Mouse (Mus musculus): ENCODE measurements around the gene Car14. TPM values are rescaled to one million over a fixed set of nuclear protein-coding genes. Genes with fewer than 3 reads are reported as not detected.

Car14 gene
- polyA plus RNA-seq, 1 experiment from 2014 or later, result 8.6 TPM

DNA sequence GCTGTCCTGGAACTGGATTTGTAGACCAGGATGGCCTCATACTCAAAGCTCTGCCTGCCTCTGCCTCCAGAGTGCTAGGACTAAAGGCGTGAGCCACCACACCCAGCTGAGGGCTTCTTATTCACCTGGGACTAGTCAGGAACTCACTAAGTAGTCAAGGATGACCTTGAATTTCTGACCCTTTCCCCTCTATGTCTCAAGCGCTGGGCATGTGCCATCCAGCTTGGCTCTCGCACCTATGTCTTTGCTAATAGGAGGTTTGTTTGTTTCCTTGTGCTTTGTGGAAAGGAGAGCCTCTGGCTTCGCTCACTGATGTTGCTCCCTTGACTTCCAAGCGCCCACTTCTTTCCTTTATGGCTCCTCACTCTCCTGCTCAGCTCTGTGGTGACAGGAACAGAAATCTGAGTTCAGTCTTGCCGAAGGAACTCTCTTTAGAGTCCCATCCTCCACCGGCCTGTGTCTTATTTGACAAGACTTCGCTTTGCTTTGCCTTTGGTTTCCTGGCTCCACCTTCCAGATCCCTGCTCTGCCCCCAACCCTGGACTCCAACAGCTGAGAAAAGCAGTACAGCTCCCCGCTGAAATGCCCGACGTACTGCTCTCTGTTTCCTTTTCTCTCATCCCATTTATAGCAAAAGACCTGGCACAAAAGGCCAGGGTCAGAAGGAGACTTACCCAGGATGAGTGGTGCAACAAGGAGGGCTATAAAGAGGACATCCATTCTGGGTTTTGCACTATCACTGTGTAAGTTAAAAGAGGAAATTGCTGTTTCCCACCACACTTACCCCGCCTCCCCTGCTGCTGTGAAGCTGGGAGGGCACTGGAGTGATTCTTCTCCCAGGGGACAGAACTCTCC is 13.1 kb downstream of the Car14 start, which contains the start of gene BC028528:
TSS of gene BC028528 (minus strand) at position 795 of the 855 bp plus-strand sequence.
- peak within 1 kb of the TSS; percentile 27 for H3K4me2 ChIP-seq (ENCODE audit: low read length)
- ATAC-seq (ENCODE audit: low FRiP score, low TSS enrichment) (no peak), DNase-seq (no peak)
- 0 out of 2 replicates have a peak within 1 kb of the TSS, but pooled peaks have one; percentile 2 for H3K4me3 ChIP-seq (replicated peaks; ENCODE audit: low read depth, low read length)
- no peak within 1 kb of the TSS for H3K9ac ChIP-seq (replicated peaks; ENCODE audit: low read length)
- no peaks in the 10 kb centered on the region for H3K27me3 ChIP-seq (ENCODE audit: control insufficient read depth, insufficient read depth, low read length)
- no peaks in the 10 kb centered on the region for H3K36me3 ChIP-seq (ENCODE audit: control insufficient read depth, insufficient read depth, low read length)
- no peaks in the 10 kb centered on the region for H3K9me3 ChIP-seq (ENCODE audit: control insufficient read depth, low read length)
- peak within 1 kb of the TSS; percentile 8; the same call in 1 of the 2 replicates for H3K27ac ChIP-seq (replicated peaks; ENCODE audit: low read depth, low read length)
- WGBS, result 28% methylated on average over 12 of the region's 12 CpGs
- peaks cover 12% of the 10 kb centered on the region for H3K4me1 ChIP-seq (ENCODE audit: control insufficient read depth, insufficient read depth, low read length)

DNA sequence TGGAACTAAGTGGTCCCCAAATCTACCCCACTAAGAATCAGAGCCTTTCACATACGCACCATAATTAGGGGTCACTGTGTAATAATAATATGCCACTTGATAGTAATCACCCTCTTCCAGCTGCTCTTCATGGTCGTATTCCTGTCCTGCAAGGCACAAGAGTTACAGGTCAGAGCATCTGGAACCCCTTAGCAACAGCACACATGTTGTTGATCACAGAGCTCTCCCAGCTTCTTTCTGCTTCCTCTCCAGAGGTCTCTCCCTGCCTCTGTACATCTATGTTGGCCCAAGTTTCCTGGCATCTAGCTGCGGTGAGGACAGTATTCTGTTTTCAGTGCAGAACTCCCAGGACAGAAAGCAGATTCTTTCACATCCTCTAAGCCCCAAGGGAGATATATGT is 14.8 kb downstream of the Car14 start:
- 87% methylated on average over 3 of the region's 3 CpGs for WGBS
- no peak for ATAC-seq (ENCODE audit: low FRiP score, low TSS enrichment)

GRCm38 (mm10) chr3:95887596-95887995 is 16.9 kb downstream of the Car14 start:
- Histone ChIP-seq H3K27ac (replicated peaks; ENCODE audit: low read depth, low read length) (no peak overlapping the region), H3K4me1 (ENCODE audit: control insufficient read depth, insufficient read depth, low read length) (peaks cover 4% of the 10 kb centered on the region; the same call in 1 of the 2 replicates), H3K27me3 (ENCODE audit: control insufficient read depth, insufficient read depth, low read length) (no peaks in the 10 kb centered on the region; the same call in 1 of the 2 replicates), H3K9ac (replicated peaks; ENCODE audit: low read length) (no peak overlapping the region), H3K4me2 (ENCODE audit: low read length) (no peak overlapping the region), H3K9me3 (ENCODE audit: control insufficient read depth, low read length) (no peaks in the 10 kb centered on the region), H3K4me3 (replicated peaks; ENCODE audit: low read depth, low read length) (no peak overlapping the region), H3K36me3 (ENCODE audit: control insufficient read depth, insufficient read depth, low read length) (no peaks in the 10 kb centered on the region)
- no peak for ATAC-seq (ENCODE audit: low FRiP score, low TSS enrichment)
- WGBS, result 81% methylated on average over 4 of the region's 4 CpGs
- no peak for DNase-seq

More for the DNA sequence above, 14.8 kb downstream of the Car14 start:
- no peak overlapping the region for H3K4me2 ChIP-seq (ENCODE audit: low read length)
- H3K9me3 ChIP-seq (ENCODE audit: control insufficient read depth, low read length), result no peaks in the 10 kb centered on the region
- H3K4me3 ChIP-seq (replicated peaks; ENCODE audit: low read depth, low read length), result no peak overlapping the region
- no peaks in the 10 kb centered on the region for H3K36me3 ChIP-seq (ENCODE audit: control insufficient read depth, insufficient read depth, low read length)
- no peak overlapping the region for H3K27ac ChIP-seq (replicated peaks; ENCODE audit: low read depth, low read length)
- peaks cover 5% of the 10 kb centered on the region for H3K4me1 ChIP-seq (ENCODE audit: control insufficient read depth, insufficient read depth, low read length)
- H3K9ac ChIP-seq (replicated peaks; ENCODE audit: low read length), result no peak overlapping the region
- H3K27me3 ChIP-seq (ENCODE audit: control insufficient read depth, insufficient read depth, low read length), result no peaks in the 10 kb centered on the region
- no peak for DNase-seq

DNA sequence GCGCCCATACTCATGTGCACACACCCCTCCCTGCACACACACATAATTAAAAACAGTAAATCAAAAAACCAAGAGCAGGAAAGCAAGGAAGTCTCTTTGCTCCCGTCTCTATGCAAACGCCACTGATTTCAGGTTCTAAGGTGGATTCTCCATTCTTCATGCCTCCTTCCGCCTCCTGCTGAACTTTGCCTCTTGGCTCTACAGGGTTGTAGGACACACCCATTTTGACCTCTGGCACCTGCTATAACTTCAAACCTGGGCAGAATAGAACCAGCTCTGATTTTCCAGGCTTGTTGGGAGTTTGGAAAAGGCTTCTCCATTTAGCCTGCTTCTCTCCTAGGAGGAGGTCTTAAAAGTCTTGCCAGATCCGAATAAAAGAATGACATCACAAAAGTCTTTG is 20.1 kb downstream of the Car14 start:
- WGBS, result 84% methylated on average over 5 of the region's 5 CpGs
- Histone ChIP-seq H3K9ac (replicated peaks; ENCODE audit: low read length) (no peak overlapping the region), H3K4me3 (replicated peaks; ENCODE audit: low read depth, low read length) (no peak overlapping the region), H3K27ac (replicated peaks; ENCODE audit: low read depth, low read length) (no peak overlapping the region), H3K36me3 (ENCODE audit: control insufficient read depth, insufficient read depth, low read length) (no peaks in the 10 kb centered on the region), H3K9me3 (ENCODE audit: control insufficient read depth, low read length) (no peaks in the 10 kb centered on the region), H3K4me2 (ENCODE audit: low read length) (no peak overlapping the region), H3K27me3 (ENCODE audit: control insufficient read depth, insufficient read depth, low read length) (no peaks in the 10 kb centered on the region; the same call in 1 of the 2 replicates), H3K4me1 (ENCODE audit: control insufficient read depth, insufficient read depth, low read length) (peaks cover 9% of the 10 kb centered on the region; the same call in 1 of the 2 replicates)
- ATAC-seq (ENCODE audit: low FRiP score, low TSS enrichment) (no peak), DNase-seq (no peak)

DNA sequence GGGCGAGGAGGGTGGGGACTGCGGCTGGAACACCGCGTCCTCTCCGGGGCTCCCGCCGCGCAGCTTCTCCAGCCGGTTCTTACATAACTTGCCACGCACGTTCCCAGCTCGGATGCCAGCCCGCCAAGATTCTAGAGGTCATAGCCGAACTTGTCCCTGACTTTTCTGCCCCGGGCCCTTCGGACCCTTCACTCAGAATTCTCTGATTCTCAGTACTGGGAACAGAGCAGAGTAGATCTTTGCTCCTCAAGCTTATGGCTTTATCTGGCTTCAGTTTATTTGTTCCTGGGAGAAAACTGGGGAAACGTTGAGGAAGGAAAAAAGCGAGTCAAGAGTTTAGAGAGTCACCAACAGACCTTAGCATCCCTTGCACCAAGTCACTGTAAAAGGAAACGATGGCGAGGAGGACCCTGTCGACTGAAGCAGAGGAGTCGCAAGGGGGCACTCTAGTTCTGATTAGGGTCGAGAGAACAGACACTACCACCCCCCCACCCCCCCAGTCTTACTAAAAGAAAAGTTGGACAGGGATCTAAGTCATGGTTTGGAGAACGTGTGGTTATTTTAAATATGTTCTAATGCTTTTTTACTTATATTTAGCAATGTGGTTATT is 21.6 kb downstream of the Car14 start:
- Histone ChIP-seq H3K4me3 (replicated peaks; ENCODE audit: low read depth, low read length) (peak overlapping the region; percentile 54), H3K4me1 (ENCODE audit: control insufficient read depth, insufficient read depth, low read length) (peaks cover 9% of the 10 kb centered on the region; the same call in 1 of the 2 replicates), H3K27me3 (ENCODE audit: control insufficient read depth, insufficient read depth, low read length) (no peaks in the 10 kb centered on the region; the same call in 1 of the 2 replicates), H3K9me3 (ENCODE audit: control insufficient read depth, low read length) (no peaks in the 10 kb centered on the region), H3K9ac (replicated peaks; ENCODE audit: low read length) (peak overlapping the region; percentile 23; the same call in 1 of the 2 replicates), H3K36me3 (ENCODE audit: control insufficient read depth, insufficient read depth, low read length) (no peaks in the 10 kb centered on the region), H3K4me2 (ENCODE audit: low read length) (peak overlapping the region; percentile 98), H3K27ac (replicated peaks; ENCODE audit: low read depth, low read length) (no peak overlapping the region)
- DNase-seq, result peak; percentile 74
- WGBS, result 2% methylated on average over 24 of the region's 24 CpGs
- no peak for ATAC-seq (ENCODE audit: low FRiP score, low TSS enrichment)

DNA sequence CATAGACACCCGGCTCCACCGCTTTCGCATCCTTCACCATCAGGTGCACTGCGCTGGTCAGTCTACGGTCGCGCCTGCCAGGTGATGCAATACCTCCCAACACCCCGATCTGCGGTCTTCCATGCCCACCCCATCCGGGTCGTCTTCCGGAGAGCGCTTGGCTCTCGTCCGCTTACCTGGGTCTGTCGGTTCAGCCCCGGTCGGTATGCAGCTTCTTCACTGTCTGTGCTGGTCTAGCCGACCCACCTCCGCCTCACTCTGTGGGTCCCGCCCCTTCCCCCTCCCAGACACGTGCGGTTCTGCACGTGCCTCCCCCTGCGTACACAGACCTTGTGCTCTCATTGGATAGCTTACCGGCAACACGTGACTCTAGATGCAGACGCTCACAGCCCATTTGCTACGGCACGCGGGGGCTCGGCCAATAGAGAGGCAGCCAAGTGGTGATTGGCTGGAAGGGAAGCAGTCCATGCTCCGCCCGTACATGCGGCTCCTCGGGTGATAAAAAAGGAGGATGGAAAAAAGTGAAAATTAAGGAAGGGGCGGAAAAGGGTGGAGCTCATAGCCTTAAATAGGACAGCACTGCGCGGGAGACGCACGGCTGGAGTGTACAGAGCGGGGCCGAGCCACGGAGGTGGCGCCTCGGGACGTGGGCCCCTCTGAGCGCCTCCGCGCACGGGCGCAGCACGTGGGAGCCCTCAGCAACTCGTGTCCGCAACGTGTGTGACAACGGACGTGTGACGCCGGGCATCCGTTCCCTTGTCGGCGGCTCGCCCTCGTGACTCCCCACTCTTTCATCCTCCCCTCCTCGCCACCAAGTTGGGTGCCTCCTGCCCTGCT is 22.3 kb downstream of the Car14 start, which contains the start of gene Ciart:
TSS of gene Ciart (minus strand) at position 273 of the 837 bp plus-strand sequence.
- under 1% methylated on average over 66 of the region's 66 CpGs for WGBS
- H3K9me3 ChIP-seq (ENCODE audit: control insufficient read depth, low read length), result no peaks in the 10 kb centered on the region
- H3K9ac ChIP-seq (replicated peaks; ENCODE audit: low read length), result peak within 1 kb of the TSS; percentile 37; the same call in 1 of the 2 replicates
- no peaks in the 10 kb centered on the region; the same call in 1 of the 2 replicates for H3K27me3 ChIP-seq (ENCODE audit: control insufficient read depth, insufficient read depth, low read length)
- peak within 1 kb of the TSS; percentile 54 for H3K4me3 ChIP-seq (replicated peaks; ENCODE audit: low read depth, low read length)
- peak within 1 kb of the TSS; percentile 98 for H3K4me2 ChIP-seq (ENCODE audit: low read length)
- H3K4me1 ChIP-seq (ENCODE audit: control insufficient read depth, insufficient read depth, low read length), result peaks cover 9% of the 10 kb centered on the region; the same call in 1 of the 2 replicates
- H3K27ac ChIP-seq (replicated peaks; ENCODE audit: low read depth, low read length), result no peak within 1 kb of the TSS
- ATAC-seq (ENCODE audit: low FRiP score, low TSS enrichment), result peak; percentile 100
- no peaks in the 10 kb centered on the region for H3K36me3 ChIP-seq (ENCODE audit: control insufficient read depth, insufficient read depth, low read length)
- DNase-seq, result peak; percentile 97

DNA sequence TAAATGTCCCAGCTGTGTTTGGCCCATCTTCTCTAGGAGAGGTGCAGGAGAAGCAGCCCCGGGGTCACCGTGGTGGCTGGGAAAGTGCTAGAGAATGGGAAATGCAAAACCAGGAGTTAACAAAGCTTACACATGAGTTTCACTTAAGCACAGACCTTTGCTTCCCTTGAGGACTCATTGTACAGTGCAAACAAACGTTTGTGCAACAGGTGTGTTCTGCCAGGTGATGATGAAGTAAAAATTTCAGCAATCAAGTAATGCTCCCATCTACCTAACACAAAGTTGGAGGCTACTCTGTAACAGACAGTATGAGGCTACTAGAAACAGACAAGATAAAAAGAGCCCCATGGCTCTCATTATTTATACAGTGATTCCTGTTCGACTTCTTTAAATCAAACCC is 25.4 kb downstream of the Car14 start:
- no peaks in the 10 kb centered on the region for H3K36me3 ChIP-seq (ENCODE audit: control insufficient read depth, insufficient read depth, low read length)
- no peaks in the 10 kb centered on the region for H3K9me3 ChIP-seq (ENCODE audit: control insufficient read depth, low read length)
- H3K9ac ChIP-seq (replicated peaks; ENCODE audit: low read length), result no peak overlapping the region
- peaks cover 9% of the 10 kb centered on the region; the same call in 1 of the 2 replicates for H3K4me1 ChIP-seq (ENCODE audit: control insufficient read depth, insufficient read depth, low read length)
- no peak overlapping the region for H3K4me3 ChIP-seq (replicated peaks; ENCODE audit: low read depth, low read length)
- no peak for DNase-seq
- no peak overlapping the region for H3K4me2 ChIP-seq (ENCODE audit: low read length)
- no peak overlapping the region for H3K27ac ChIP-seq (replicated peaks; ENCODE audit: low read depth, low read length)
- 93% methylated on average over 4 of the region's 4 CpGs for WGBS
- no peaks in the 10 kb centered on the region; the same call in 1 of the 2 replicates for H3K27me3 ChIP-seq (ENCODE audit: control insufficient read depth, insufficient read depth, low read length)
- ATAC-seq (ENCODE audit: low FRiP score, low TSS enrichment), result no peak

DNA sequence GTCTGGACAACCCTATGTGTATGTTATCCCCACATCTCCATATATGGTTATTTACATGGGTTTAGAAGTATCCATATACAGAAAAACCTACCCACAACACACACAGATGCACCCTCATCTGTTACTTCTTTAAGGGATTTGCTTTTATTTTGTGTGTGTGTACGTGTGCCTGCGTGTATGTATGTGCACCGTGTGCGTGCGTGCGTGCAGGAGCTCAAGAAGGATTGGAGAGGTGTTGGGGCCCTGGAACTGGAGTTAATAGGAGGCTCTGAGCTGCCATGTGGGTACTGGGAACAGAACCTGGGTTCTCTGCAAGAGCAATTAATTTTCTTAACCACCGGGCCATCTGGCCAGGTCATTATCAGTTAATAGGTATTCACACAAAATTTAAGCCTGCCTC is 32.4 kb downstream of the Car14 start:
- no peak for DNase-seq
- WGBS, result 83% methylated on average over 7 of the region's 7 CpGs
- peak overlapping the region; percentile 65 for H3K4me3 ChIP-seq (replicated peaks; ENCODE audit: low read depth, low read length)

More for the DNA sequence above, 32.4 kb downstream of the Car14 start:
- peak overlapping the region; percentile 78; the same call in 1 of the 2 replicates for H3K9ac ChIP-seq (replicated peaks; ENCODE audit: low read length)
- H3K27me3 ChIP-seq (ENCODE audit: control insufficient read depth, insufficient read depth, low read length), result no peaks in the 10 kb centered on the region
- no peak overlapping the region for H3K27ac ChIP-seq (replicated peaks; ENCODE audit: low read depth, low read length)
- ATAC-seq (ENCODE audit: low FRiP score, low TSS enrichment), result no peak
- peak overlapping the region; percentile 86 for H3K4me2 ChIP-seq (ENCODE audit: low read length)
- peaks cover 13% of the 10 kb centered on the region for H3K4me1 ChIP-seq (ENCODE audit: control insufficient read depth, insufficient read depth, low read length)
- no peaks in the 10 kb centered on the region for H3K9me3 ChIP-seq (ENCODE audit: control insufficient read depth, low read length)
- H3K36me3 ChIP-seq (ENCODE audit: control insufficient read depth, insufficient read depth, low read length), result peaks cover 21% of the 10 kb centered on the region
